Mouse (Mus musculus): Measurements from ENCODE around the gene Mapkap1. TPM values are rescaled to one million over a fixed set of nuclear protein-coding genes. Genes with fewer than 3 reads are reported as not detected.

Mapkap1 gene
- polyA plus RNA-seq, 1 experiment from 2014 or later = 117 TPM

DNA sequence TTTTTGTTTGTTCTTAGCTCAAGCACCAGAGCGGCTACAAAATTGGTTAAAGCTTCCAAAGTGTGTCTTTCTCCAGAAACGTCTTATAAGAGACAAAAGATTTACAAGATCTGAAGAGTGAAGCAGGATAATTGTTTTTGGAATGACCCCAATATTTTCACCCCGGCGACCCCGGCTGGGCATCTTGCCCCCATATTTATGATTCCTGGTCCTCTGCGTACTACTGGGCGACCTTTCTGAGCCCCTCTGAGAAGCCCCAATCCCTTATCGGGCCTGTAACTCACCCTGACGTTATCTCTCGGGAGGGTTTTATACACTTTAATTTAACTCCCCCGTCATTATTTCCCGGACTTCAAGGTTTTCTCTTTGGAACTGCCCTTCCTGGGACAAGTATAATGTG lies 225.5 kb downstream of the Mapkap1 start:
- Histone ChIP-seq H3K9ac (replicated peaks) (no peak overlapping the region), H3K27ac (no peak overlapping the region), H3K4me2 (no peak overlapping the region), H3K4me1 (replicated peaks) (peaks cover 24% of the 10 kb centered on the region), H3K36me3 (no peaks in the 10 kb centered on the region), H3K9me3 (no peaks in the 10 kb centered on the region), H3K27me3 (0 out of 2 replicates have a peak, but pooled peaks cover 7% of the 10 kb centered on the region), H3K4me3 (replicated peaks) (no peak overlapping the region)
- WGBS = 81% methylated on average over 12 of the region's 12 CpGs
- no peak for ATAC-seq (ENCODE audit: insufficient number of reproducible peaks, insufficient read depth, low FRiP score, low TSS enrichment, low read depth)

DNA sequence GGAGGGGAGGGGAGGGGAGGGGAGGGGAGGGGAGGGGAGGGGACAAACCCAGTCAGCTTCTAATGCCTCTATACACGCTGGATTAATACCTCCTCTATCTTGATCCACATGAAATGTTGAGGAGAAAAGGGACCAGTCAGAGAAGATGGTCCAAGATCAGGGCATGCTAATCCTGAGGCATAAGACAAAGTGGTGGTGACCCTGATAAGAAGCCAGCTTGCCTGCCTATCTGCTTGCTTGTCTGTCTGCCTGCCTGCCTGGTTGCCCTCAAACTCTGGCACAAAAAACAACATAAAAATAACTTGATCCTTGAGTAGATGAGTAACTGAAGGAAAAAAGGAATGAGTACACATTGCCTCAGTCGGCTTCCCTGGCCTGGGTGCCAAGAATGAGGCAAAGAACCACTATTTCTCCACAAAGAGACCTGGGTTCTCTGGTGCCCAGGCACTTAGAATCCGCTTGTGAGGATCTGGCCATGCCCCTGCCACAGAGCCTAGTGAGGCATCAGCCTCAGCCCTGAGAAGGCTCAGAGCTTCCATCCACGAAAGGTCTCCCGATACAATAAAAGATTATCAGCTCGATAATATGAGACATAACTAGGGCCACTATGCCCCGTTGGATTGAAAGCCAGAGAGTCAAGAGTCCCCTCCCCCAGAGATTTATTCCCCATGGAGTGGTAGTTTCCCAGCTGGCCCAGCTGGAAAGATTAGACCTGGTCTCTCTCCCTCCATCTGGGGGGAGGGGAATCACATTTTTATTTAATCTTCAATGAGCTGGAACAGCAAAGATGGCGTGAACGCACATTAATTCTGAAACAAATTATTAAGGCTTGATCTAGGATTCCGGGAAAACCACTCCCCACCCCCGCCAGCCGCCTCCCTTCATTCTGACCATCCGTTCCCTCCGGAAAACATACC lies 228.9 kb downstream of the Mapkap1 start:
- 76% methylated on average over 14 of the region's 14 CpGs for WGBS
- no peak for ATAC-seq (ENCODE audit: insufficient number of reproducible peaks, insufficient read depth, low FRiP score, low TSS enrichment, low read depth)

DNA sequence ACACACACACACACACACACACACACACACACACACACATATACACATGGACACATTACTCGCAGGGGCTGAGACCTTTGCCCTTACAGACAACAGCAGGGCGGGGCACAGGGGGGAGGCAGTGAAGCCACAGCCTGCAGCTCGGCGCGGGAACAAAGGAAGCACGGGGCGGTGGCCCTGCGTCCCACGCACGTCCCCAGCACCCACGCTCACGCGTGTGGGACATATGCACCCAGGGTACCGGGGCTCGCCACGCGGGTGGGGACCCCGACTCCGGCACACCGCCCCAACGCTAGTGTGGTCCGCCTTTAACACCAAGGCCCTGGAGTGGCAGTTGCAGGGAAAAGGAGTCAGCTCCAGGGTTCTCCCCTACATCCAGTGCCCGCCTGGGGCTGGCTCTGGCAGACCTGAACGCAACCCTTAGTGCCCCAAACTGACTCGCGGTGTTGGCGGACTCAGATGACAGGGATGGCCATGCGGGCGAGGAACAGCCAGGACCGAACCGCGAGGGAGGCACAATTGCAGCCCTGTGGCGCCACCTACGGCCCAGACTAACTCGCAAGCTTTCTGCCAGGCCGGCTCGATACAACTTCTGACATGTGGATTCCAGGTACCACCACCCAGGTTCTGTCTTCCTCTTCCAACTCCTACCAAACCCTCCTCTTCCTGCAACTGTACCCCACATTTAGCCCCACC lies 232.5 kb downstream of the Mapkap1 start:
- WGBS = 17% methylated on average over 37 of the region's 37 CpGs
- peak overlapping the region; percentile 38 for H3K4me3 ChIP-seq (replicated peaks)
- peak; percentile 34; the same call in 1 of the 2 replicates for ATAC-seq (ENCODE audit: insufficient number of reproducible peaks, insufficient read depth, low FRiP score, low TSS enrichment, low read depth)

More for the DNA sequence above, 228.9 kb downstream of the Mapkap1 start:
- no peak overlapping the region for H3K4me3 ChIP-seq (replicated peaks)
- H3K9ac ChIP-seq (replicated peaks) = no peak overlapping the region
- peaks cover 15% of the 10 kb centered on the region; the same call in 1 of the 2 replicates for H3K27me3 ChIP-seq
- H3K9me3 ChIP-seq = no peaks in the 10 kb centered on the region
- no peak overlapping the region for H3K4me2 ChIP-seq
- no peaks in the 10 kb centered on the region for H3K36me3 ChIP-seq
- H3K27ac ChIP-seq = no peak overlapping the region
- peaks cover 9% of the 10 kb centered on the region for H3K4me1 ChIP-seq (replicated peaks)

DNA sequence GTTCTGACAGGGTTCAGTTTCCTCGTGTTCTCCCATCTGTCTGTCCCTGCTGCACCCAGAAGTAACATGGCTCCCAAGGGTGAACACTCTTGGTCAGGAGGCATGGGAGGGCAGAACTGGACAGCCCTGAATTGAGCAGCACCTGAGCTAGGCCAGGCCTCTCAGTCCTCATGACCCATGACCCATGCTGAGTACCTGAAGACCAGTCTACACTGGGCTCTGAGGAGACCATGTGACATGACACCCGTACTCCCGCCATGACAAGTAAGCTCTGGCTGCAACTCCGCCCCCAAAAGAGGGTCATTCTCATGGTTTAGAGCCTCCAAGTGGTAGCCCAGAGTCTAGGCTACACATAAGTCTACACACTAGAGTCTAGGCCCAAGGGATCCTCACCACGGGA lies 233.2 kb downstream of the Mapkap1 start:
- Histone ChIP-seq H3K4me1 (replicated peaks) (peaks cover 5% of the 10 kb centered on the region), H3K27me3 (peaks cover 21% of the 10 kb centered on the region), H3K27ac (no peak overlapping the region), H3K9me3 (no peaks in the 10 kb centered on the region), H3K4me2 (no peak overlapping the region), H3K4me3 (replicated peaks) (no peak overlapping the region), H3K36me3 (no peaks in the 10 kb centered on the region), H3K9ac (replicated peaks) (no peak overlapping the region)
- peak; percentile 45; the same call in 1 of the 2 replicates for ATAC-seq (ENCODE audit: insufficient number of reproducible peaks, insufficient read depth, low FRiP score, low TSS enrichment, low read depth)
- 62% methylated on average over 5 of the region's 5 CpGs for WGBS

More for the DNA sequence above, 232.5 kb downstream of the Mapkap1 start:
- Histone ChIP-seq H3K27ac (no peak overlapping the region), H3K4me1 (replicated peaks) (peaks cover 5% of the 10 kb centered on the region), H3K9ac (replicated peaks) (peak overlapping the region; percentile 61), H3K27me3 (peaks cover 16% of the 10 kb centered on the region; the same call in 1 of the 2 replicates), H3K9me3 (no peaks in the 10 kb centered on the region), H3K4me2 (peak overlapping the region; percentile 85), H3K36me3 (no peaks in the 10 kb centered on the region)

DNA sequence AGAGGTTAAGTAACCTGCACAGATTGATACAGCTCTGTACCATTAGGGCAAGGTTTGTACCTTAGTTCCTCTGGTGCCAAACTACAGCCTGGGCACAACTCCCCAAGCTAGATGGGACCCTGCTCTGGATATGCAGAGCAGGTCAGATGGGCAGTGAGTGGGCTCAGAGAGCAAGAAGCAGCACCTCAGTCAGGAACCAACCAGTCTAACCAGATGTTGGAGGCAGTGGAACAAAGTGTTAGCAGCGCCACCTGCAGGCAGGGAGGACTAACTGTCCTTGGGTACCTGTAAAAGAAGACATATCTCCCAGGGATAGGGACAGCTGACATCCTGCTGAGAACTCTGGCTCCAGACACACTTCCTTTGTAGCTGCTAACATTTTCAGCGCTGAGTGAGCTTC lies 235.8 kb downstream of the Mapkap1 start:
- Histone ChIP-seq H3K27me3 (peaks cover 33% of the 10 kb centered on the region), H3K9me3 (no peaks in the 10 kb centered on the region), H3K4me2 (no peak overlapping the region), H3K36me3 (no peaks in the 10 kb centered on the region), H3K9ac (replicated peaks) (no peak overlapping the region), H3K27ac (no peak overlapping the region), H3K4me1 (replicated peaks) (peaks cover 15% of the 10 kb centered on the region), H3K4me3 (replicated peaks) (no peak overlapping the region)
- 42% methylated on average over 2 of the region's 2 CpGs for WGBS
- ATAC-seq (ENCODE audit: insufficient number of reproducible peaks, insufficient read depth, low FRiP score, low TSS enrichment, low read depth) = no peak

DNA sequence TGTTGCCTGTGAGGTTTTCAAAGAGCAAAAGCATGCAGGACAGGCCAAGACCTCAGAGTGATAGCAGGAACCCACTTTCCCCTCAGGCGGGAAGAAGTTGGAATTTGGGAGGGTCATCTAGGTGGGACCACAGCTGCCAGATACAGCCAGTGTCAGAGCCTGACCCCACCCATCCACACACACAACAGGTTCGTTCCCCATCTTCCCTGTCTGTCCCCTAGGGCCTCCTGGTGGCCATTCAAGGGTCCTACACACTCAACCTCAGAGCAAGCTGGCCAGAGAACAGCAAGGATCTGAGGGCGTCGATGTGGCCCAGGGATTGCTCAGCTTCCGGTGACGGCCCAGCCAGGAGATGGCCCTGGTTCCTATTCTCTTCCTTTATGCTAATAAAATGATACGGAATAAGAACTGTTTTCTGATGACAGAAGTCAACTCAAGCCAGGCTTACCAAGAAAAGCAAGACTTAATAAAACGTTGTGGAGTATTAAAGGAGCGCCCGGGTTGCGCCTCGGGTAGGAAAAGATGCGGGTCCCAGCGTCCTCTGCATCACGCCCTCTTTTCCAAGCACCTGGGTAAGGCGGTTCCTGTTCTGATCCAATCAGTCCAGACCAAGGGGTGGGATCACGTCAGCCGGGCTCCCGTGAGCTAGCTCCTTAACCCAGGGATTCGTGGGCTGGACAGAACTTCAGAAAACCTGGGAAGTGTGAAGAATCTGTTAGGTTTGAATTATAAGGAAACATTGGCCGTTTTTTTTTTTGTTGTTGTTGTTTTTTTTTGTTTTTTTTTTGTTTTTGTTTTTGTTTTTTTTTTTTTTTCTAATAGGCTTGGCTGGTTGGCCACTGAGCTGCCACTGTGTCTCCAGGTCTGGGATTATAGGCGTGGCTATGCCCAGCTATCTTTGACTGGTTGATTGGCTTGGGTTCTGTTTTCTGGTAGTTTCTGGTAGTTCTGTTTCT lies 238.3 kb downstream of the Mapkap1 start:
- peaks cover 25% of the 10 kb centered on the region for H3K27me3 ChIP-seq
- no peak overlapping the region for H3K4me2 ChIP-seq
- ATAC-seq (ENCODE audit: insufficient number of reproducible peaks, insufficient read depth, low FRiP score, low TSS enrichment, low read depth) = no peak
- H3K27ac ChIP-seq = no peak overlapping the region
- WGBS = 36% methylated on average over 22 of the region's 22 CpGs
- H3K9me3 ChIP-seq = no peaks in the 10 kb centered on the region
- H3K4me3 ChIP-seq (replicated peaks) = no peak overlapping the region
- peaks cover 10% of the 10 kb centered on the region for H3K4me1 ChIP-seq (replicated peaks)
- H3K36me3 ChIP-seq = no peaks in the 10 kb centered on the region
- no peak overlapping the region for H3K9ac ChIP-seq (replicated peaks)

DNA sequence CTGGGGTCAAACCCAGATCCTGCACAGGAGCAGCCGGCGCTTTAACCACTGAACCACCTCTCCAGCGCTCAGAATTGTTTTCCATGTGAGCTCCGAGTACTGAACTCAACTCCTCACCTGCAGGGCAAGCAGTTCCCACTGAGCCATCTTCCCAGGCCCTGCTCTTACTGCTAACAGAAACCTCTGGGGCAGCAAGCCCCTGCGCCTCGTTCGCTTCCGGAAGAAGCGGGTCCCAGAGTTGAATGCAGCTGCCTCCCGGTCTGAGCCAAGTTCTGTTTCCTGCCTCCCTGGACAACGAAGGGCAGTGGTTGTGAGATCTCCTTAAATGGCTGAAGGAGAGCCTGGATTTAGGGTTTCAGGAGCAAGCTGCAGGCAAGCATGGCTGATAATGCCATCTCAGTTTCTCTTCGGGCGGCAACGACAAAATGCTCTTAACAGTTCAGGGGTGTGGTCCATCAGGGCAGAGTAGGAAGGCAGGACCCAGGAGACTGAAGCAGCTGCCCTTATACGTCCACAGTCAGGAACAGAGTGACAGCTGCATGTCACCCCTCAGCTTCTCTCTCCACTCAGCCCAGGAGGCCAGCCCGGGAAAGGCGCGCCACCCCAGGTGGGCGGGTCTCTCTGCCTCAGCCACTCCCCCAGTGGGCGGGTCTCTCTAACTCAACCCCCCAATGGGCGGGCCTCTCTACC lies 239.4 kb downstream of the Mapkap1 start:
- Histone ChIP-seq H3K9ac (replicated peaks) (no peak overlapping the region), H3K4me3 (replicated peaks) (peak overlapping the region; percentile 34), H3K36me3 (no peaks in the 10 kb centered on the region), H3K4me2 (peak overlapping the region; percentile 63), H3K9me3 (no peaks in the 10 kb centered on the region), H3K27me3 (peaks cover 25% of the 10 kb centered on the region), H3K27ac (no peak overlapping the region), H3K4me1 (replicated peaks) (peaks cover 10% of the 10 kb centered on the region)
- 14% methylated on average over 21 of the region's 21 CpGs for WGBS
- peak; percentile 69 for ATAC-seq (ENCODE audit: insufficient number of reproducible peaks, insufficient read depth, low FRiP score, low TSS enrichment, low read depth)

DNA sequence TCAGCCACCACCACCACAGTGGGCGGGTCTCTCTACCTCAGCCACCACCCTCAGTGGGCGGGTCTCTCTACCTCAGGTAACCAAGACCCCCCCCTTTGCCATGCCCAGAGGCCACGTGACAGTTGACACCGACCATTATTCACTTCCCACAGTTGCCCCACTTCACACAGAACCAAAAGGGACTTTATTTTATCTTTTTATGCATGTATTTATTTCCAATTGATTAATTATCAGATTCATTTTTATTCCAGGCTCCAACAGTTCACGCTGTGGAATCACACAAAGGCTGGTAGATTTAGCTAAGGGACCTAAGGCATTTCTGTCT lies 239.9 kb downstream of the Mapkap1 start:
- no peaks in the 10 kb centered on the region for H3K36me3 ChIP-seq
- H3K4me3 ChIP-seq (replicated peaks) = peak overlapping the region; percentile 34
- no peak for ATAC-seq (ENCODE audit: insufficient number of reproducible peaks, insufficient read depth, low FRiP score, low TSS enrichment, low read depth)
- peak overlapping the region; percentile 63 for H3K4me2 ChIP-seq
- H3K4me1 ChIP-seq (replicated peaks) = peaks cover 10% of the 10 kb centered on the region
- H3K27me3 ChIP-seq = peaks cover 23% of the 10 kb centered on the region
- H3K9me3 ChIP-seq = 0 out of 2 replicates have a peak, but pooled peaks cover 4% of the 10 kb centered on the region
- no peak overlapping the region for H3K27ac ChIP-seq
- no peak overlapping the region for H3K9ac ChIP-seq (replicated peaks)
- 10% methylated on average over 5 of the region's 5 CpGs for WGBS

DNA sequence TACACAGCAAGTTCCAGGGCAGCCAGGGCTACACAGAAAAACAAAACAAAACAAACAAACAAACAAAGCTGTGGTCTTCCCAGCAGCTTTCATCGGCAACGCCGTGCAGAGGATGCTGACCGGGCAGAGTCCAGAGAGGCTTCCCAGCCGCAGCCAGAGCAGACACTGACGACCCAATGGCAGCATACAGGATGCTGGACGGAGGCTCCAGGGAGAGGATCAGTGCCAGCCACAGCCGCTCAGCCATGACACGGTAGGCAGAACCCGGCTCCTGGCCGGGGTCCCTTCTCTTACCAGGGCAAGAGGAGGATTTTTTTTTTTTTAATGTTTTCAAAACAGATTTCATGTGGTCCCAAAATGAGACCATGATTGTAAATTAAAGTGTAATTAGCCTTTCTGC lies 240.8 kb downstream of the Mapkap1 start:
- Histone ChIP-seq H3K4me2 (no peak overlapping the region), H3K4me1 (replicated peaks) (peaks cover 10% of the 10 kb centered on the region), H3K36me3 (no peaks in the 10 kb centered on the region), H3K9ac (replicated peaks) (no peak overlapping the region), H3K27me3 (peaks cover 17% of the 10 kb centered on the region), H3K4me3 (replicated peaks) (no peak overlapping the region), H3K27ac (no peak overlapping the region), H3K9me3 (0 out of 2 replicates have a peak, but pooled peaks cover 4% of the 10 kb centered on the region)
- WGBS = 70% methylated on average over 11 of the region's 11 CpGs
- no peak for ATAC-seq (ENCODE audit: insufficient number of reproducible peaks, insufficient read depth, low FRiP score, low TSS enrichment, low read depth)

DNA sequence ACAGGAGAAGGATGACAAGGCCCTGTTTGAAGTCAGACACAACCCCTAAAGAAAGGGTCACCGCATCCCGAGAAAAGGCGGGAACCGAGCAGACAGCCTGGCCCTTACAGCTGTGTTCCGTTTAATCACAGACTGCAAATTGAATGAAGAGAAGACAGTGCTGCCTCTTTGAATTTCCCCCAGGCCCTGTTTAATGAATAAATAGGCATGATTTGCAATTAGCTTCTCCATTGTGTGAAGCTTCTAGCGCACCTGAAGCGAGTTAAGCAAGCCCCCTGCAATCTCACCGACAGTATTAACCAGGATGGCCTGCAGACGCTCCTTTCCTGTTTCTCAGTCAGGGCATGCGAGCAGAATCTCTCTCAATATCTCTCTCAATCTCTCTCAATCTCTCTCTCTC lies 261.2 kb downstream of the Mapkap1 start:
- no peak overlapping the region for H3K4me3 ChIP-seq (replicated peaks)
- WGBS = 33% methylated on average over 10 of the region's 10 CpGs
- H3K4me2 ChIP-seq = no peak overlapping the region
- H3K9ac ChIP-seq (replicated peaks) = no peak overlapping the region; the same call in 1 of the 2 replicates
- peaks cover 17% of the 10 kb centered on the region; the same call in 1 of the 2 replicates for H3K4me1 ChIP-seq (replicated peaks)
- no peaks in the 10 kb centered on the region for H3K9me3 ChIP-seq
- H3K36me3 ChIP-seq = no peaks in the 10 kb centered on the region
- no peak for ATAC-seq (ENCODE audit: insufficient number of reproducible peaks, insufficient read depth, low FRiP score, low TSS enrichment, low read depth)
- peaks cover 31% of the 10 kb centered on the region for H3K27me3 ChIP-seq
- H3K27ac ChIP-seq = no peak overlapping the region

Data from limb, embryonic 12.5 days (tissue).